Mouse (Mus musculus) MEL (cell line): ENCODE measurements around the gene Lonp1.

Experiments used
- CTCF ChIP-seq, 3 experiments: IDR thresholded peaks in 2 of 3; conservative IDR thresholded peaks in 1 of 3; 2 replicates each; pipeline ENCODE4 v1.5.1; 2011 to 2012; ENCODE audit warnings: low read length in 3 of 3, low read depth in 2 of 3, mild to moderate bottlenecking in 2 of 3, improper control_type of control experiment in 1 of 3, inconsistent platforms in 1 of 3, mixed read lengths in 1 of 3, moderate library complexity in 1 of 3; ENCODE audit not compliant: control insufficient read depth in 1 of 3, insufficient read depth in 1 of 3, poor library complexity in 1 of 3, severe bottlenecking in 1 of 3
- EP300 ChIP-seq, 2 experiments: IDR thresholded peaks; 2 replicates each; pipeline ENCODE4 v1.6.1; 2011; ENCODE audit warnings: improper control_type of control experiment in 2 of 2, low read length in 2 of 2, low read depth in 1 of 2, mild to moderate bottlenecking in 1 of 2
- ETS1 ChIP-seq: IDR thresholded peaks from 2 replicates; pipeline ENCODE4 v1.6.1; 2012; ENCODE audit warnings: low read depth, mild to moderate bottlenecking, inconsistent platforms, low read length, improper control_type of control experiment, moderate library complexity
- MAFK ChIP-seq: IDR thresholded peaks from 2 replicates; pipeline ENCODE4 v1.6.1; 2011; ENCODE audit warnings: low read depth, mild to moderate bottlenecking, low read length, improper control_type of control experiment, borderline replicate concordance
- MXI1 ChIP-seq: IDR thresholded peaks from 2 replicates; pipeline ENCODE4 v1.6.1; 2011; ENCODE audit warnings: mild to moderate bottlenecking, low read depth, low read length, improper control_type of control experiment
- RAD21 ChIP-seq: IDR thresholded peaks from 2 replicates; pipeline ENCODE4 v1.6.1; 2011; ENCODE audit warnings: mild to moderate bottlenecking, low read depth, low read length, improper control_type of control experiment
- USF1 ChIP-seq: IDR thresholded peaks from 2 replicates; pipeline ENCODE4 v1.6.1; 2014; ENCODE audit warnings: low read depth, mild to moderate bottlenecking, inconsistent platforms, low read length, improper control_type of control experiment, moderate library complexity

DNA sequence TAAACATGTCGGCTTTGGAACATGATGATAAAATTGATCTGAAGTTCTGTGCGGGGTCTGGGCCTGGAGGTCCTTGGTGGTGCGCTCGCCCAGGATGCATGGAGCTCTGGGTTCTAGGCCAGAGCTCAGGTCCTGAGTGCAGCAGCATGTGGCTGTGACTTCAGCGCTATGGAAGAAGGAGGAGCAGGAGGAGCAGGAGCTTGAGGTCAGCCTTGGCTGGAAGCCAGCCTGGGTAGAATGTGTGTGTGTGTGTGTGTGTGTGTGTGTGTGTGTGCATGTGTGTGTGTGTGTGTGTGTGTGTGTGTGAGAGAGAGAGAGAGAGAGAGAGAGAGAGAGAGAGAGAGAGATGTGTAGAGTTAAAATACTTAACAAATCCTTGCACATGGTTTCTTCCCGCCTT is 29.5 kb upstream of the Lonp1 start:
- TF ChIP-seq CTCF (IDR thresholded peaks at IDR 0.05 in 2 of 3, conservative IDR thresholded peaks at IDR 0.05 in 1 of 3; ENCODE audit: control insufficient read depth in 1 of 3, insufficient read depth in 1 of 3, low read depth in 2 of 3, low read length in 3 of 3, poor library complexity in 1 of 3, severe bottlenecking in 1 of 3) (no peak), ETS1 (no peak), MXI1 (no peak), RAD21 (no peak), MAFK (no peak), EP300 (IDR thresholded peaks at IDR 0.05; ENCODE audit: low read depth in 1 of 2, low read length in 2 of 2) (no peak), USF1 (no peak)
